Mouse (Mus musculus): ENCODE measurements around the gene Gm10190. TPM values are rescaled to one million over a fixed set of nuclear protein-coding genes. Genes with fewer than 3 reads are reported as not detected.

The Gm10190 gene
- total RNA-seq, 2 experiments from 2014 or later = 0.96 TPM; not detected in 1

Other genes starting within 250 kb of the Gm10190 start
- gene Galm, start 246.1 kb downstream of the Gm10190 start, total RNA-seq (2021) = 1 to 10 TPM; 2.1 to 2.5 TPM
- gene Srsf7, start 166.2 kb downstream of the Gm10190 start, total RNA-seq (2021) = 10 to 100 TPM; 46.8 to 59.0 TPM
- not detected for gene Ttc39d, start 166.1 kb downstream of the Gm10190 start, total RNA-seq (2021)
- gene Gemin6, start 149.1 kb downstream of the Gm10190 start, total RNA-seq (2021) = 1 to 10 TPM; 5.6 to 6.1 TPM
- 1 to 10 TPM; 2.9 to 5.0 TPM for gene Morn2, start 83.3 kb downstream of the Gm10190 start, total RNA-seq (2021)
- 10 to 100 TPM in 1 of 2 experiments, 1 to 10 TPM in 1; 8.4 to 11.7 TPM for gene Dhx57, start 83.1 kb downstream of the Gm10190 start, total RNA-seq (2021)
- gene Arhgef33, start 66.1 kb downstream of the Gm10190 start, total RNA-seq (2021) = under 1 TPM; 0.47 TPM
- gene Sos1, start 106.9 kb upstream of the Gm10190 start, total RNA-seq (2021) = 10 to 100 TPM; 14.4 to 17.6 TPM
- gene Cdkl4, start 204.3 kb upstream of the Gm10190 start, total RNA-seq (2021) = under 1 TPM; 0.09 to 0.14 TPM

Measured in gastrocnemius, postnatal 10 days (tissue).